Mouse (Mus musculus): ENCODE measurements around the gene Nt5c. TPM values are rescaled to one million over a fixed set of nuclear protein-coding genes. Genes with fewer than 3 reads are reported as not detected.
"Not testable (repeated sequence)": the region's sequence is repeated elsewhere in the genome, so short reads cannot be mapped to it uniquely, and the experiment has no call there.

The Nt5c gene
- polyA plus RNA-seq, 1 experiment: 67.9 TPM

GRCm38 (mm10) chr11:115461846-115462242 lies 29.8 kb downstream of the Nt5c start:
- DNase-seq (ENCODE audit: low read depth): no peak
- no peak for TF ChIP-seq CTCF (IDR thresholded peaks at IDR 0.05; ENCODE audit: borderline replicate concordance, extremely low read depth, insufficient read depth, insufficient read length)
- no peak for TF ChIP-seq POLR2A (IDR thresholded peaks at IDR 0.05; ENCODE audit: borderline replicate concordance, extremely low read depth, insufficient read depth, insufficient read length, poor library complexity, severe bottlenecking)

- TF ChIP-seq POLR2A (IDR thresholded peaks at IDR 0.05; ENCODE audit: borderline replicate concordance, extremely low read depth, insufficient read depth, insufficient read length, poor library complexity, severe bottlenecking) (no peak), CTCF (IDR thresholded peaks at IDR 0.05; ENCODE audit: borderline replicate concordance, extremely low read depth, insufficient read depth, insufficient read length) (no peak)
- no peak for DNase-seq (ENCODE audit: low read depth)
These were observed 30.7 kb downstream of the Nt5c start for GRCm38 (mm10) chr11:115460976-115461375.

- DNase-seq (ENCODE audit: low read depth): peak; percentile 24
- TF ChIP-seq POLR2A (IDR thresholded peaks at IDR 0.05; ENCODE audit: borderline replicate concordance, extremely low read depth, insufficient read depth, insufficient read length, poor library complexity, severe bottlenecking) (no peak), CTCF (IDR thresholded peaks at IDR 0.05; ENCODE audit: borderline replicate concordance, extremely low read depth, insufficient read depth, insufficient read length) (no peak)
These were observed 34.3 kb downstream of the Nt5c start for GRCm38 (mm10) chr11:115457405-115457804.

- TF ChIP-seq POLR2A (IDR thresholded peaks at IDR 0.05; ENCODE audit: borderline replicate concordance, extremely low read depth, insufficient read depth, insufficient read length, poor library complexity, severe bottlenecking): no peak
- TF ChIP-seq CTCF (IDR thresholded peaks at IDR 0.05; ENCODE audit: borderline replicate concordance, extremely low read depth, insufficient read depth, insufficient read length): no peak
- no peak for DNase-seq (ENCODE audit: low read depth)
These were observed 35.5 kb downstream of the Nt5c start for GRCm38 (mm10) chr11:115456182-115456581.

GRCm38 (mm10) chr11:115455619-115456018 lies 36.0 kb downstream of the Nt5c start:
- DNase-seq (ENCODE audit: low read depth): no peak
- TF ChIP-seq POLR2A (IDR thresholded peaks at IDR 0.05; ENCODE audit: borderline replicate concordance, extremely low read depth, insufficient read depth, insufficient read length, poor library complexity, severe bottlenecking) (no peak), CTCF (IDR thresholded peaks at IDR 0.05; ENCODE audit: borderline replicate concordance, extremely low read depth, insufficient read depth, insufficient read length) (0 out of 2 replicates have a peak, but pooled peaks have one; percentile 12)

GRCm38 (mm10) chr11:115454822-115455221 lies 36.8 kb downstream of the Nt5c start:
- not testable (repeated sequence) for DNase-seq (ENCODE audit: low read depth)

- TF ChIP-seq CTCF (IDR thresholded peaks at IDR 0.05; ENCODE audit: borderline replicate concordance, extremely low read depth, insufficient read depth, insufficient read length): no peak
- no peak for TF ChIP-seq POLR2A (IDR thresholded peaks at IDR 0.05; ENCODE audit: borderline replicate concordance, extremely low read depth, insufficient read depth, insufficient read length, poor library complexity, severe bottlenecking)
- no peak for DNase-seq (ENCODE audit: low read depth)
These were observed 38.4 kb downstream of the Nt5c start for GRCm38 (mm10) chr11:115453306-115453705.

- no peak for TF ChIP-seq CTCF (IDR thresholded peaks at IDR 0.05; ENCODE audit: borderline replicate concordance, extremely low read depth, insufficient read depth, insufficient read length)
- no peak for TF ChIP-seq POLR2A (IDR thresholded peaks at IDR 0.05; ENCODE audit: borderline replicate concordance, extremely low read depth, insufficient read depth, insufficient read length, poor library complexity, severe bottlenecking)
- DNase-seq (ENCODE audit: low read depth): peak; percentile 23
These were observed 39.3 kb downstream of the Nt5c start for GRCm38 (mm10) chr11:115452281-115452860.

GRCm38 (mm10) chr11:115451781-115452241 lies 39.9 kb downstream of the Nt5c start:
- TF ChIP-seq CTCF (IDR thresholded peaks at IDR 0.05; ENCODE audit: borderline replicate concordance, extremely low read depth, insufficient read depth, insufficient read length): no peak
- no peak for TF ChIP-seq POLR2A (IDR thresholded peaks at IDR 0.05; ENCODE audit: borderline replicate concordance, extremely low read depth, insufficient read depth, insufficient read length, poor library complexity, severe bottlenecking)
- no peak for DNase-seq (ENCODE audit: low read depth)

GRCm38 (mm10) chr11:115450176-115450575 lies 41.5 kb downstream of the Nt5c start:
- TF ChIP-seq POLR2A (IDR thresholded peaks at IDR 0.05; ENCODE audit: borderline replicate concordance, extremely low read depth, insufficient read depth, insufficient read length, poor library complexity, severe bottlenecking) (no peak), CTCF (IDR thresholded peaks at IDR 0.05; ENCODE audit: borderline replicate concordance, extremely low read depth, insufficient read depth, insufficient read length) (no peak)
- no peak for DNase-seq (ENCODE audit: low read depth)

- DNase-seq (ENCODE audit: low read depth): no peak
- TF ChIP-seq CTCF (IDR thresholded peaks at IDR 0.05; ENCODE audit: borderline replicate concordance, extremely low read depth, insufficient read depth, insufficient read length) (no peak), POLR2A (IDR thresholded peaks at IDR 0.05; ENCODE audit: borderline replicate concordance, extremely low read depth, insufficient read depth, insufficient read length, poor library complexity, severe bottlenecking) (no peak)
These were observed 42.7 kb downstream of the Nt5c start for GRCm38 (mm10) chr11:115448998-115449397.

- TF ChIP-seq POLR2A (IDR thresholded peaks at IDR 0.05; ENCODE audit: borderline replicate concordance, extremely low read depth, insufficient read depth, insufficient read length, poor library complexity, severe bottlenecking) (no peak), CTCF (IDR thresholded peaks at IDR 0.05; ENCODE audit: borderline replicate concordance, extremely low read depth, insufficient read depth, insufficient read length) (no peak)
- DNase-seq (ENCODE audit: low read depth): no peak
These were observed 43.6 kb downstream of the Nt5c start for GRCm38 (mm10) chr11:115448075-115448474.

All from brain, embryonic 14.5 days (tissue).